Mouse (Mus musculus) forebrain, embryonic 11.5 days (tissue): ENCODE results near the gene Pstpip1. TPM values are rescaled to one million over a fixed set of nuclear protein-coding genes. Genes with fewer than 3 reads are reported as not detected.

Experiments
- ATAC-seq: fragments of 200-750 bp; cut with Nextera tagmentation; replicated peaks from 2 replicates; pipeline ENCODE4 v1.8.0; 2017; ENCODE audit warnings: moderate TSS enrichment; ENCODE audit not compliant: low FRiP score
- DNase-seq: peaks from one replicate; pipeline ENCODE4 v3.0.0-alpha.2; 2017; ENCODE audit warnings: low spot score
- H3K27ac ChIP-seq: fragments of 300-500 bp; sonication (generic); 2 replicates; pipeline ENCODE4 v1.5.1; 2014; ENCODE audit warnings: low read depth, low read length
- H3K27me3 ChIP-seq: fragments of 300-500 bp; sonication (generic); 2 replicates; pipeline ENCODE4 v1.6.1; 2014; ENCODE audit warnings: mild to moderate bottlenecking, low read length, mixed read lengths; ENCODE audit not compliant: control insufficient read depth, insufficient read depth
- H3K36me3 ChIP-seq: fragments of 300-500 bp; sonication (generic); 2 replicates; pipeline ENCODE4 v1.6.1; 2014; ENCODE audit warnings: mild to moderate bottlenecking, low read length, moderate library complexity, mixed read lengths; ENCODE audit not compliant: control insufficient read depth, insufficient read depth
- H3K4me1 ChIP-seq: fragments of 300-500 bp; sonication (generic); replicated peaks from 2 replicates; pipeline ENCODE4 v1.6.1; 2014; ENCODE audit warnings: low read length, mixed read lengths; ENCODE audit not compliant: control insufficient read depth, insufficient read depth
- H3K4me2 ChIP-seq: fragments of 300-500 bp; sonication (generic); 2 replicates; pipeline ENCODE4 v1.6.1; 2014; ENCODE audit warnings: low read depth, mild to moderate bottlenecking, low read length, moderate library complexity, mixed read lengths; ENCODE audit not compliant: severe bottlenecking
- H3K4me3 ChIP-seq: fragments of 300-500 bp; sonication (generic); 2 replicates; pipeline ENCODE4 v1.5.1; 2014; ENCODE audit warnings: low read depth, low read length
- H3K9ac ChIP-seq: fragments of 300-500 bp; sonication (generic); 2 replicates; pipeline ENCODE4 v1.6.1; 2014; ENCODE audit warnings: low read length
- H3K9me3 ChIP-seq: fragments of 300-500 bp; sonication (generic); 2 replicates; pipeline ENCODE4 v1.6.1; 2016; ENCODE audit warnings: low read length, mixed read lengths; ENCODE audit not compliant: control insufficient read depth
- WGBS: fragments of 180-500 bp; shearing (Covaris S2); extraction: QIAGEN DNeasy Blood & Tissue Kit; methylation state at CpG from one replicate; pipeline ENCODE4 v1.1.7; 2014; 5-methylcytosine and 5-hydroxymethylcytosine counted together
- polyA plus RNA-seq: library from polyadenylated mRNA; unstranded; fragments of >200 nt; fragmentation: Nextera tagmentation; extraction: Ambion mirVana; gene quantifications from 2 replicates; pipeline ENCODE4 v1.2.1, GENCODE M21; 2014

Pstpip1 gene
- polyA plus RNA-seq, 1 experiment from 2014 or later, result 0.40 TPM

DNA sequence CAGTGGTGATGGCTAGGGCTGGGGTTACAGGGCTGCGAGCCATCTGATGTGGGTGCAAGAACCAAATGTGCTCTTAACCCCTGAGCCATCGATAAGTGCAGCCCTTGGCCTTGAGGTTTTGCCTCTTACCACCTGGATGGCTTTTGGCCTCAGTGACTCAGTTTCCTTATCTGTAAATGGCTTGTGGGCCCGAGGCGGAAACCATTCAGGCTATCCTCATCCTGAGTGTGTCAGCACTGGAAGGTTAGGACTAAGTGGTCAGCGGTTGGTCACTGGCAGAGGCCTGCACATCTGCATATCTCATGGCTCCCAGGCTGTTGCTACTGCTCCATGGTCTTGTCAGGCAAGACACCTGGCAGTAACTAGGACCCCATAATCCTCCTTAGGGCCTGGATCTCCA, 28.3 kb downstream of the Pstpip1 start:
- DNase-seq, result no peak
- Histone ChIP-seq H3K27ac (no peak overlapping the region), H3K36me3 (no peaks in the 10 kb centered on the region), H3K27me3 (no peaks in the 10 kb centered on the region), H3K9me3 (no peaks in the 10 kb centered on the region), H3K4me1 (peaks cover 3% of the 10 kb centered on the region), H3K9ac (no peak overlapping the region), H3K4me3 (no peak overlapping the region), H3K4me2 (no peak overlapping the region)
- 86% methylated on average over 5 of the region's 5 CpGs for WGBS
- peak; percentile 24; the same call in 1 of the 2 replicates for ATAC-seq

DNA sequence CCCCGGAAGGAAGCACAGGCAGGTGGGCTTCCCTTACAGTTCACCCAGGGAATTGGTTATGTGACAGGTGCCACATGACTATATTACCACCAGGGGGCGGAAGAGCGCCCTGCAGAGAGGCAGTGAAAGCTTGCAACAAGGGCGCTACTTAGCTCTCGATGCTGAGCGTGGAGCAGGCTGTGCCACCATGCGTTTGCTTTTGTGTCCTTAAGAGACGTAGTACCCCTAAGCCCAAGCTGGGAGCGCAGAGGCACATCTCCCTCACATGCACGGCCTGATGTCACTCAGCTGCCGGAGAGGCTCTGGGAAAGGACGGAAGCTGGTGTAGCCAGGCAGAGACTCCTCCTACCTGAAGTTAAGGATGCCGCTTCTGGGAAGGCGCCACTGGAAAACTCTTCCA, 28.8 kb downstream of the Pstpip1 start:
- Histone ChIP-seq H3K9ac (peak overlapping the region; percentile 45), H3K4me3 (peak overlapping the region; percentile 24), H3K27me3 (no peaks in the 10 kb centered on the region), H3K4me2 (peak overlapping the region; percentile 53), H3K9me3 (no peaks in the 10 kb centered on the region), H3K36me3 (no peaks in the 10 kb centered on the region), H3K27ac (no peak overlapping the region), H3K4me1 (peaks cover 3% of the 10 kb centered on the region)
- DNase-seq (peak; percentile 88), ATAC-seq (peak; percentile 68)
- WGBS, result 7% methylated on average over 14 of the region's 14 CpGs

DNA sequence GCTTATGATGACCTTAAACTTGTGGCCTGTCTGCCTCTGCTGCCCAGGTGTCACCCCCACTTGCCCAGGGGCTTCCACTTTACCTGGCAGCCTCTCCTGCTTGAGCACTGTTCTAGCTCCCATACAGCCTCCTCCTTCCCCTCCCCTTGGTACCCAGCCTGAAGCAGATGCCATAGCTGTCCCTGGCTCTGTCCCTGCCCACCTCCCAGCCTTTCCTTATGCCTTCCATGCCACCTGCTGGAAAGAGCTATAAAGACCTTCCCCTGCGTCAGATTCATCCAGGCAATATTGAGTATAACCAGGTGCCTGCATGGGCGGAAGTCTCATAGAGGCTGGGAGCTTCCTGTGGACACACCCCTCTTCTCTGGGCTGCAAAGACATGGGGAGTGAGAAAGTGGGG, 29.9 kb downstream of the Pstpip1 start:
- Histone ChIP-seq H3K27ac (no peak overlapping the region), H3K4me1 (peaks cover 3% of the 10 kb centered on the region), H3K9ac (no peak overlapping the region), H3K4me3 (no peak overlapping the region), H3K36me3 (no peaks in the 10 kb centered on the region), H3K27me3 (no peaks in the 10 kb centered on the region), H3K9me3 (no peaks in the 10 kb centered on the region), H3K4me2 (no peak overlapping the region)
- WGBS, result 72% methylated on average over 2 of the region's 2 CpGs
- no peak for ATAC-seq
- DNase-seq, result peak; percentile 45

GRCm38 (mm10) chr9:56121097-56121496, 31.3 kb downstream of the Pstpip1 start:
- Histone ChIP-seq H3K36me3 (no peaks in the 10 kb centered on the region), H3K9me3 (no peaks in the 10 kb centered on the region), H3K27me3 (no peaks in the 10 kb centered on the region), H3K27ac (no peak overlapping the region), H3K4me2 (no peak overlapping the region), H3K4me1 (peaks cover 3% of the 10 kb centered on the region), H3K9ac (no peak overlapping the region), H3K4me3 (no peak overlapping the region)
- peak; percentile 65 for DNase-seq
- 30% methylated on average over 7 of the region's 7 CpGs for WGBS
- no peak for ATAC-seq

DNA sequence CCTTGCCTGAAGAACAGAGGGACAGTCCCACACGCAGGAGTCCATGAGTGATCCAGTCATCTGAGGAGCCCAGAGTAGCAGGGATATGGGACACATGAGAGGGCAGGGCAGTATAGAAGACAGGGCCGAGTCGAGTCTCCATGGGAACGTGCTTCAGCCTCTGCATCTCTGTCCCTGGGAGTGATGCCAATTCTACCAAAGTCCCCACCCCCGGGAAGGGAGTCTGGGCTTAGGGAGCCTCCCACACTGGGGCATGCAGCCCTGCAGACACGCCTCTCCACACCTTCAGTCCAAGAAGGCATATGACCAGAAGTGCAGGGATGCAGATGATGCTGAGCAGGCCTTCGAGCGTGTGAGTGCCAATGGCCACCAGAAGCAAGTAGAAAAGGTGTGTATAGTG, 33.2 kb downstream of the Pstpip1 start:
- no peaks in the 10 kb centered on the region for H3K9me3 ChIP-seq
- H3K27me3 ChIP-seq, result no peaks in the 10 kb centered on the region
- DNase-seq (no peak), ATAC-seq (no peak)
- H3K27ac ChIP-seq, result no peak overlapping the region
- H3K4me3 ChIP-seq, result no peak overlapping the region
- no peaks in the 10 kb centered on the region for H3K36me3 ChIP-seq
- H3K9ac ChIP-seq, result no peak overlapping the region
- no peak overlapping the region for H3K4me2 ChIP-seq
- peaks cover 3% of the 10 kb centered on the region for H3K4me1 ChIP-seq
- WGBS, result 76% methylated on average over 8 of the region's 8 CpGs

DNA sequence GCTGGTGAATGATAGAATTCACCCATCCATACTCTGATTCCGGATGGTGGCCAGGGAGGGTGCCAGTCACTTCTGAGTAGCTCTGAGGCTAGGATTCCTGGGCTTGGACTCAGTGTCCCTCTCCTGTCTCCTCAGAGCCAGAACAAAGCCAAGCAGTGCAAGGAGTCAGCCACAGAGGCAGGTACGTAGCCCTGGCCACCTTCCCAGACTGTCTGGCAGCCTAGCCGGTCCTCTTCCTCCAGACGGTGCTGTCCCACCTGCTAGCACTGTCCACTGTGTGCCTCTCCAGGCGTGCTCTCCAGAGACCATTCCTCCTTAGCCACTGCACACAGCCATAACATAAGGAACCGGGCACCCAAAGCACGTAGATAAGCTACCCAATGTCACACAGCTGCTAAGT, 33.9 kb downstream of the Pstpip1 start:
- Histone ChIP-seq H3K4me3 (no peak overlapping the region), H3K4me2 (no peak overlapping the region), H3K4me1 (peaks cover 3% of the 10 kb centered on the region), H3K36me3 (no peaks in the 10 kb centered on the region; the same call in 1 of the 2 replicates), H3K9ac (no peak overlapping the region), H3K9me3 (no peaks in the 10 kb centered on the region), H3K27ac (no peak overlapping the region), H3K27me3 (no peaks in the 10 kb centered on the region)
- DNase-seq (no peak), ATAC-seq (no peak)
- 85% methylated on average over 7 of the region's 7 CpGs for WGBS

- 26% methylated on average over 11 of the region's 11 CpGs for WGBS
- Histone ChIP-seq H3K4me2 (no peak overlapping the region), H3K27me3 (no peaks in the 10 kb centered on the region), H3K27ac (no peak overlapping the region), H3K4me1 (no peaks in the 10 kb centered on the region), H3K36me3 (no peaks in the 10 kb centered on the region; the same call in 1 of the 2 replicates), H3K9me3 (no peaks in the 10 kb centered on the region), H3K4me3 (no peak overlapping the region), H3K9ac (no peak overlapping the region)
- DNase-seq, result no peak
- ATAC-seq, result no peak
Measured at GRCm38 (mm10) chr9:56124561-56124960, 34.8 kb downstream of the Pstpip1 start.

DNA sequence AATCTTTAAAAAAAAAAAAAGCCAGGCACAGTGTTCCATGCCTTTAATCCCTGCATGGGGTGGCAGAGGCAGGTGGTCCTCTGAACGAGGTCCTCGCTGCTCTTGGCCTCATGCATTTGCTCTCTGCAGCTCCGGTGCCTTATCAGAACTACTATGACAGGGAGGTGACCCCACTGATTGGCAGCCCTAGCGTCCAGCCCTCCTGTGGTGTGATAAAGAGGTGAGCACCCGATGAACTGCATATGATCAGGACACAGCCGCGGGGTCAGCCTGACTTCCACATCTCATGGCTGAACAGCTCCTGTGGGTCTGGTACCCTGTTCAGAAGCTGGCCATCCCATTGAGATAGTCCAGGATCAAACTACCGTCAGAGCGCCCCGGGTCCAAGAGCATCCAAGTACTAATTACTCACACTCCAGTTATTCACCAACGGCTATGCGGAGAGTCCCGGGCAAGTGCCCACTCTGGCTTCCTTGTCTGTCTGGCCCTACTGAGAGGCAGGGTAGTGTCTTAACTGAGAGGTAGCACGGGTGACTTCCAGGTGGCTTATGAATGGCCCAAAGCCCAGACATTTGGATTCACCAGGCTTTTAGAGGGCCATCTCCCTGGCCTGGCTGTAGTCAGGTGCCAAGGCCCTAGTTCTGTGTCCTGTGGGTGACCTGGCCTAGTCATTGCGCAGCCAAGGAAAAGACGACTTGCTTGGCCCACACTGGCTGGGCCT, 36.9 kb downstream of the Pstpip1 start:
- Histone ChIP-seq H3K27ac (no peak overlapping the region), H3K36me3 (peaks cover 2% of the 10 kb centered on the region; the same call in 1 of the 2 replicates), H3K4me3 (no peak overlapping the region), H3K4me2 (no peak overlapping the region), H3K9me3 (no peaks in the 10 kb centered on the region), H3K9ac (no peak overlapping the region), H3K27me3 (no peaks in the 10 kb centered on the region), H3K4me1 (no peaks in the 10 kb centered on the region)
- ATAC-seq (no peak), DNase-seq (no peak)
- 86% methylated on average over 16 of the region's 16 CpGs for WGBS

DNA sequence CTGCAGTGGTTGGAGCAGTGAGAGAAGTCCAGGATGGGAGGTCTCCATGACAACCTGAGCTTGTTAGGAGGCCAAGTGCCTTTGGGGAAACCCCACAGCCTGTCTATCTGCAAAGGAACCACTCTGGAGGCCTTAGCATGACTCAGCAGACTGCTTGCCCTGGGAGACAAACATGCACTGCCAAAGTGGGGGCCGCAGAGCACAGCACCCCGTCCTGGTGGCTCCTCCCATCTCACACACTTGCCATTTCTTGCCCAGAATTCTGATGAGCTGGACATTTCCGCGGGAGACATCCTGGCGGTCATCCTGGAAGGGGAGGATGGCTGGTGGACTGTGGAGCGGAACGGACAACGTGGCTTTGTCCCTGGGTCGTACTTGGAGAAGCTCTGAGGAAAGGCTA, 38.6 kb downstream of the Pstpip1 start:
- ATAC-seq (no peak), DNase-seq (no peak)
- no peak overlapping the region for H3K4me2 ChIP-seq
- H3K36me3 ChIP-seq, result peaks cover 4% of the 10 kb centered on the region; the same call in 1 of the 2 replicates
- H3K4me1 ChIP-seq, result no peaks in the 10 kb centered on the region
- H3K9ac ChIP-seq, result no peak overlapping the region
- no peaks in the 10 kb centered on the region for H3K9me3 ChIP-seq
- no peaks in the 10 kb centered on the region for H3K27me3 ChIP-seq
- no peak overlapping the region for H3K4me3 ChIP-seq
- WGBS, result 90% methylated on average over 9 of the region's 9 CpGs
- H3K27ac ChIP-seq, result no peak overlapping the region
